ENCODE assay signal across 8 mouse cellular contexts in the genomic region with DNA sequence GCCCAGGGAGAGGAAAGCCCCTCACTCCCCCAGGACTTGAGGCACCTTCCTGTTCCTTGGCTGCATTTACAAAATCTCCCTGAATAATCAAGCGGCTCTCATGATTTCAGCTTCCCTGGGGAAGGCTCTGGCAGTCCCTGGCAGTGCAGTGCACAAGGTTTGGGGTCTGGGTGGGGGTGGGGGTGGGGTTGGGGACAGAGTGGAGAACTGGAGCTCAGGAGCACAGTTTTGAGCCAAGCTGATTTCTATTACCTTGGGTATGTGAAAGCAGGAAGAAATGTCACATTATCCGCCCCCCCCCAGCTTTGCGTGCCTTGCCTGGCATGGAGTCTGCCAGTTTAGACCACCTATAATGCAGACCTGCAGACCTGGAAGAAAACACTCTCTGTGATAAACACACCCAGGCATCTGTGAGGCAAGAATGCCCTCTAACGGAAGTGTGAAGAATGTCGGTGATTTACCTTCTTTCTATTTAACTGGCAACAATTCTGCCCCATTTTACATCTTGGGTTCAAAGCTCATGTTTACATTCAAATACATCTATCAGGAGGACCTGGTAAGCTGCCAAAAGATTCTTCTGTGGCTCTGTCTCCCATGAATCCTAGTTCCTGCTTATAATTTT.
DNase-seq lines count a peak whose midpoint lies in the region; ATAC-seq lines count a peak whose summit lies in the region.

No protein-coding gene starts in this region.

- H3K27me3 ChIP-seq in forebrain, embryonic 14.5 days (replicated peaks; ENCODE audit: control insufficient read depth, insufficient read depth, low read length): no peaks in the 10 kb centered on the region
- no peaks in the 10 kb centered on the region for H3K27me3 ChIP-seq in forebrain, embryonic 11.5 days (ENCODE audit: control insufficient read depth, insufficient read depth, low read length)
- no peaks in the 10 kb centered on the region for H3K27me3 ChIP-seq in midbrain, embryonic 13.5 days
- no peaks in the 10 kb centered on the region for H3K27me3 ChIP-seq in midbrain, embryonic 11.5 days (ENCODE audit: control insufficient read depth, insufficient read depth, low read length)
- no peaks in the 10 kb centered on the region for H3K27me3 ChIP-seq in hindbrain, embryonic 14.5 days (ENCODE audit: control insufficient read depth, insufficient read depth, low read length)
- H3K27me3 ChIP-seq in stomach, embryonic 16.5 days (ENCODE audit: control insufficient read depth, insufficient read depth, low read length): no peaks in the 10 kb centered on the region

- no peak overlapping the region for H3K4me2 ChIP-seq in forebrain, embryonic 14.5 days (ENCODE audit: low read length)
- H3K4me2 ChIP-seq in forebrain, embryonic 11.5 days (ENCODE audit: low read depth, low read length, severe bottlenecking): no peak overlapping the region
- H3K4me2 ChIP-seq in midbrain, embryonic 13.5 days (replicated peaks): no peak overlapping the region
- no peak overlapping the region for H3K4me2 ChIP-seq in midbrain, embryonic 11.5 days
- no peak overlapping the region for H3K4me2 ChIP-seq in hindbrain, embryonic 14.5 days (replicated peaks)
- H3K4me2 ChIP-seq in stomach, embryonic 16.5 days (ENCODE audit: low read depth, low read length): no peak overlapping the region

- no peak overlapping the region for H3K4me3 ChIP-seq in forebrain, embryonic 14.5 days (ENCODE audit: low read depth, low read length)
- no peak overlapping the region for H3K4me3 ChIP-seq in forebrain, embryonic 11.5 days (ENCODE audit: low read depth, low read length)
- H3K4me3 ChIP-seq in midbrain, embryonic 13.5 days (replicated peaks): no peak overlapping the region
- H3K4me3 ChIP-seq in midbrain, embryonic 11.5 days (ENCODE audit: low read depth, low read length): no peak overlapping the region
- no peak overlapping the region for H3K4me3 ChIP-seq in hindbrain, embryonic 14.5 days (replicated peaks; ENCODE audit: low read length)
- no peak overlapping the region for H3K4me3 ChIP-seq in stomach, embryonic 16.5 days (replicated peaks; ENCODE audit: low read length)

- H3K4me1 ChIP-seq in forebrain, embryonic 14.5 days (ENCODE audit: control insufficient read depth, insufficient read depth, low read length): no peaks in the 10 kb centered on the region
- H3K4me1 ChIP-seq in forebrain, embryonic 11.5 days (replicated peaks; ENCODE audit: control insufficient read depth, insufficient read depth, low read length): no peaks in the 10 kb centered on the region
- no peaks in the 10 kb centered on the region for H3K4me1 ChIP-seq in midbrain, embryonic 13.5 days (replicated peaks)
- no peaks in the 10 kb centered on the region for H3K4me1 ChIP-seq in midbrain, embryonic 11.5 days (ENCODE audit: control insufficient read depth, insufficient read depth, low read length)
- H3K4me1 ChIP-seq in hindbrain, embryonic 14.5 days (replicated peaks; ENCODE audit: control insufficient read depth, insufficient read depth, low read length): no peaks in the 10 kb centered on the region
- H3K4me1 ChIP-seq in stomach, embryonic 16.5 days (ENCODE audit: control insufficient read depth, insufficient read depth, low read length): no peaks in the 10 kb centered on the region

- ATAC-seq in forebrain, embryonic 14.5 days: no peak
- no peak for ATAC-seq in forebrain, embryonic 11.5 days (replicated peaks; ENCODE audit: low FRiP score)
- ATAC-seq in midbrain, embryonic 13.5 days: peak; percentile 53; the same call in 1 of the 2 replicates
- no peak; the same call in 1 of the 2 replicates for ATAC-seq in midbrain, embryonic 11.5 days (ENCODE audit: low FRiP score)
- peak; percentile 29; the same call in 1 of the 2 replicates for ATAC-seq in hindbrain, embryonic 14.5 days (ENCODE audit: low FRiP score)
- peak; percentile 52; the same call in 1 of the 2 replicates for ATAC-seq in stomach, embryonic 16.5 days (ENCODE audit: insufficient read depth, low FRiP score)

- DNase-seq in forebrain, embryonic 14.5 days (ENCODE audit: low spot score): peak; percentile 61
- DNase-seq in forebrain, embryonic 11.5 days (ENCODE audit: low spot score): no peak
- no peak for DNase-seq in midbrain, embryonic 11.5 days (ENCODE audit: low spot score, missing footprints)
- peak; percentile 49 for DNase-seq in hindbrain, embryonic 14.5 days (ENCODE audit: low spot score)
- DNase-seq in thymus, postnatal 0 days (ENCODE audit: low spot score): no peak
- no peak for DNase-seq in c-Kit-positive CD71-positive TER-119-positive erythroid progenitor cells, embryonic 14.5 days (ENCODE audit: low spot score)

- WGBS in forebrain, embryonic 14.5 days: 42% methylated on average over 5 of the region's 5 CpGs
- 47% methylated on average over 5 of the region's 5 CpGs for WGBS in forebrain, embryonic 11.5 days
- WGBS in midbrain, embryonic 13.5 days: 46% methylated on average over 5 of the region's 5 CpGs
- 46% methylated on average over 5 of the region's 5 CpGs for WGBS in midbrain, embryonic 11.5 days
- WGBS in hindbrain, embryonic 14.5 days: 59% methylated on average over 5 of the region's 5 CpGs
- 37% methylated on average over 5 of the region's 5 CpGs for WGBS in stomach, embryonic 16.5 days

- no peaks in the 10 kb centered on the region for H3K9me3 ChIP-seq in forebrain, embryonic 14.5 days (replicated peaks; ENCODE audit: control insufficient read depth, low read length)
- H3K9me3 ChIP-seq in forebrain, embryonic 11.5 days (ENCODE audit: control insufficient read depth, low read length): no peaks in the 10 kb centered on the region
- H3K9me3 ChIP-seq in midbrain, embryonic 13.5 days: no peaks in the 10 kb centered on the region
- no peaks in the 10 kb centered on the region for H3K9me3 ChIP-seq in midbrain, embryonic 11.5 days (ENCODE audit: control insufficient read depth, low read length)
- no peaks in the 10 kb centered on the region for H3K9me3 ChIP-seq in hindbrain, embryonic 14.5 days (ENCODE audit: control insufficient read depth, low read length)
- H3K9me3 ChIP-seq in stomach, embryonic 16.5 days (replicated peaks; ENCODE audit: control insufficient read depth, low read length): no peaks in the 10 kb centered on the region

- H3K27ac ChIP-seq in forebrain, embryonic 14.5 days (ENCODE audit: low read depth, low read length): no peak overlapping the region
- H3K27ac ChIP-seq in forebrain, embryonic 11.5 days (ENCODE audit: low read depth, low read length): no peak overlapping the region
- no peak overlapping the region for H3K27ac ChIP-seq in midbrain, embryonic 13.5 days
- H3K27ac ChIP-seq in midbrain, embryonic 11.5 days (ENCODE audit: low read depth, low read length): no peak overlapping the region
- no peak overlapping the region for H3K27ac ChIP-seq in hindbrain, embryonic 14.5 days
- H3K27ac ChIP-seq in stomach, embryonic 16.5 days (ENCODE audit: low read length): no peak overlapping the region

- no peaks in the 10 kb centered on the region for H3K36me3 ChIP-seq in forebrain, embryonic 14.5 days (ENCODE audit: control insufficient read depth, insufficient read depth, low read length)
- H3K36me3 ChIP-seq in forebrain, embryonic 11.5 days (ENCODE audit: control insufficient read depth, insufficient read depth, low read length): no peaks in the 10 kb centered on the region
- H3K36me3 ChIP-seq in midbrain, embryonic 13.5 days: no peaks in the 10 kb centered on the region
- H3K36me3 ChIP-seq in midbrain, embryonic 11.5 days (ENCODE audit: control insufficient read depth, insufficient read depth, low read length): no peaks in the 10 kb centered on the region
- H3K36me3 ChIP-seq in hindbrain, embryonic 14.5 days (replicated peaks; ENCODE audit: control insufficient read depth, insufficient read depth): no peaks in the 10 kb centered on the region
- H3K36me3 ChIP-seq in stomach, embryonic 16.5 days (ENCODE audit: control insufficient read depth, insufficient read depth, low read length): no peaks in the 10 kb centered on the region

- no peak overlapping the region for H3K9ac ChIP-seq in forebrain, embryonic 14.5 days (ENCODE audit: low read length)
- no peak overlapping the region for H3K9ac ChIP-seq in forebrain, embryonic 11.5 days (ENCODE audit: low read length)
- no peak overlapping the region for H3K9ac ChIP-seq in midbrain, embryonic 13.5 days (replicated peaks)
- no peak overlapping the region for H3K9ac ChIP-seq in midbrain, embryonic 11.5 days (ENCODE audit: low read length)
- H3K9ac ChIP-seq in hindbrain, embryonic 14.5 days: no peak overlapping the region
- H3K9ac ChIP-seq in stomach, embryonic 16.5 days (ENCODE audit: low read length): no peak overlapping the region

Comparison
In these comparisons a context has a peak if more than half of its experiments do, and no peak if none do; other contexts are left out.
1. ATAC-seq: peak in midbrain, embryonic 13.5 days (single experiment), hindbrain, embryonic 14.5 days (single experiment) and stomach, embryonic 16.5 days (single experiment); none in forebrain, embryonic 14.5 days (single experiment), forebrain, embryonic 11.5 days (single experiment) and midbrain, embryonic 11.5 days (single experiment).
2. DNase-seq: peak in forebrain, embryonic 14.5 days (single experiment) and hindbrain, embryonic 14.5 days (single experiment); none in forebrain, embryonic 11.5 days (single experiment), midbrain, embryonic 11.5 days (single experiment), thymus, postnatal 0 days (single experiment) and c-Kit-positive CD71-positive TER-119-positive erythroid progenitor cells, embryonic 14.5 days (single experiment).